Mouse (Mus musculus) granulocyte monocyte progenitor cell, adult 5-6 weeks (primary cell): ENCODE measurements at regions not wholly inside any gene's neighbourhood (a gene's known extent, or its start where the extent isn't known, plus 50 kb on each side); places are given as distances from the start of the nearest gene placed in this dataset.
A peak's percentile ranks its signal among the peaks of the same experiment; 100 is the strongest.

Experiments
- ATAC-seq: replicated peaks from 2 replicates; pipeline ENCODE4 v1.8.0; 2016; ENCODE audit warnings: mild to moderate bottlenecking, moderate TSS enrichment, inconsistent platforms; ENCODE audit not compliant: poor library complexity, severe bottlenecking

GRCm38 (mm10) chr6:108910330-108910729 is 81.9 kb downstream of the Edem1 start:
- peak; percentile 76 for ATAC-seq

DNA sequence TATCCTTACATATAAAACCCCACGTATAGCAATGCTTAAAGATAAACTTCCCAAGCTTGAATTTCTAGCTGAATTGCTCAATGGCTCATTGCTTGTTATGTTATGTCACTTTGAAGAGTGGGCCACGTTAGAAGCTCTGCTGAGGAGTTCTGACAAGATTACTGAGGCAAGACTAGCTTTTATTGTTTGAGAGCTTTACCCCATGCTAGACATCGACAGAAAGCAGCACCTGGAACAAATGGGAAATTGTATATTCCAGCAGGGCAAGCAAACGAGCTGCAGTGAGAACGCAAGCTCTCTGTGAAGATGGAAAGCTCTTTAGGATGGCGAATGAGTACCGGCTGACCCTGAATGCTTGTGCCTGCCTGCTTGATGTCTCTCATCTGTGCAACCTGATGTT is 84.1 kb downstream of the Edem1 start:
- ATAC-seq = no peak

DNA sequence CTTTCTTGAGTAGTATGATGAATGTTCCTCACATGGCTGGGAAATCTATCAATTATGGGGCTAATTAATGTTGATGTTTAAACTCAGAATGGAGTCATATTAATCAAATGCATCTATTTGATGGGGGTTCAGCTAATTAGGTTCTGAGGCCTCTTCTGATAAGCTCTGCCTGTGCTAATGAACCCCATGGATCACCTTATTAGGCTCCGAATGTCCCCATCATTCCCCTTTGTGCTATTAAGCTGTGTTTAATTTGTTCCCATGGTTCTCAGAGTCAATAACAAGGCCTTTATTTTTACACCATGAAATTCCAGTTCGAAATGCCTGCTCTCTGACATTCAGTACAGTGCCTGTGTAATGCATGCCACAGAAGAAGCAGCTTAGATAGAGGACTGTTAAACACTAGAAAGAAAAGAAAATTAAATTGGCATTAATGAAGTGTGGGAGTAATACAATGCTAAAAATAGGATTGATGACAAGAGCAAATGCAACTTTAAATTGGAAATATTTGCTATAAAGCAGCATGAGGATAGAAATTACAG is 91.0 kb downstream of the Edem1 start:
- ATAC-seq = no peak

GRCm38 (mm10) chr6:108921181-108921580 is 92.7 kb downstream of the Edem1 start:
- no peak for ATAC-seq

DNA sequence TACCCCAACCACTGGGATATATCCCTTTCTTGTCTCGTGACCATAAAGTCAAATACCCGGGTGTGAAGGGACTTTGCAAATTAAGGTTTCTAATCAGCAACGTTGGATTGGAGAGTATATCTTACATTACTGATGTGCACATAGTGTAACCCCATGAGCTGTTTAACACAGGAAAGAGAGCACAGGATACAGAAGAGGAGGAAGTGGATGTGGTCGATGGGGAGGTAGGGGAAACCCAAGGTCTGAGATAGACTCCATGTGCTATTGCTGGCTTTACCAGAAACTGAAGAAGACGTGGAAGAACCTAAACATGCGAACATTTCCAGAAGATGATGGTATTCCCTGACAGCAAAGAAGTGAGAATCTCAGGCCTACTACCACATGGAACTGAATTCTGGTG is 94.1 kb downstream of the Edem1 start:
- peak; percentile 44 for ATAC-seq

- no peak for ATAC-seq
Measured at GRCm38 (mm10) chr6:108928981-108929380, 100.5 kb downstream of the Edem1 start.

DNA sequence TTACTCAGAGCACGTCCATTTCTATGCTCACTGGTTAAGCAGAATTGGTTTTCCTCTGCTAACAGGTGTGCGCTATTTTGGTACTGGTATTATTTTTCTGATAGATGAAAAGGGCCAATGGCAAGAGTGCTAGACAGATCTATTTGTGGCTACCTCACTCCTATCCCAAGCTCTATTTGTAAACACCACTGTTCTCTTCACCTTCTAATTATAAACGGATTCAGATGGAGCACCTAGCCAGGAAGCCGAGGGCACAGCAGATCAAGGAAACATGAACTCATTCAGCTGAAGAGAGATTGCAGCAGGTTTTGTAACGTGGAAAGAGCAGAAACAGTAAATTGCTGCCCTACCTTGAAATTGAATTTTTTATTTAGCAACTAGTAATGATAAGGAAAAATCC is 110.2 kb downstream of the Edem1 start:
- no peak for ATAC-seq

DNA sequence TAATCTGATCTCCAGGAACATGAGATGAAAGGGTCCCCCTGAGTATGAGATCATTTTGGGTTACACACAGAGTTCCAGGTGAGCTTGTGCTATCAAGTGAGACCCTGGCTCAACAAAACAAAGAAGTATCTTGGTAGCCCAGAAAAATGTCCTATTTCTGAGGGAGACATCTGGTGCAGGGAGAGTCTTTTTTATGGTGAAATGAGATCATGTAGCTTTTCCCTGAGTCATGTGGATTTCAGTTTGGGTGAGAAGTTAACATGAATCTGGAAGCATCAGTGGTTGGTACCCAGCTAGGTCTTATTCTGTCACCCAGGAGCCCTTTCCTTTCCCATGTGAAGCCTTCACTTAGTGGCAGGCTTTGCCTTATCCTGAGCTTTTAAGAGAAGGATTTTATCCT is 113.8 kb downstream of the Edem1 start:
- ATAC-seq = no peak

DNA sequence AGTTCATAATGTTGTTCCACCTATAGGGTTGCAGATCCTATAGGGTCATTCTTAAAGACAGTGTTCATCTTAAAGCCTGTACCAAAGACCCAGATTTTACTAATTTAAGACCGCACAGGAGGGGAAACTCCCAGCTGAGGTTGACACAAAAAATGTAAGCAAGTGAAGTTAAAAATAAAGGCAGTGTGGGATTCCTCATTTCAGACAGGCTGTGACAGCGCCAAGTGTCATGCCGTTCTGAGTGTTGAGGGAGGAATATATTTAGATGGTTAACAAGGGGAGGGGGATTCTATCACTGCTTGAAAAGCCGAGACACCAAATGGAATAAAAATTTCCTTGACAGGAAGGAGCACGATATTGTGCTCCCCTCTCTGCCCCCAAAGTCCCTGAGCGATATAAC is 123.9 kb downstream of the Edem1 start:
- ATAC-seq = no peak

DNA sequence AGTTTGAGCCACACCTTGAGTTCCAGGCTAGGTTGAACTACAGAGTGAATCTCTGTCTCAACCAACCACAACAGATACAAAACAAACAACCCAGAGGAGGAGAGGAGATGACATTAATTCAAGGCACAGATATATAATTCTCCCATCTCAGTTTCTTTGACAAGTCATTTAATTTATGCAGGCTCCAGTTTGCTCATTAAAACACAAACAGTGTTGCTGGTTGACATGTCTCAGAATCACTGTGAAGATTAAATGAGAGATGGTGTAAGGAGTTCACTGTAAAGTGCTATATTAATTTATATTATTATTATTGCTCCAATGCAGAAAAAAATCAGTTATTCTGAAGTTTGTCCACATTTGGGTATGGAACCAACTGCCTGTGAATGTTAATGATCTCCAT is 134.4 kb downstream of the Edem1 start:
- no peak for ATAC-seq

DNA sequence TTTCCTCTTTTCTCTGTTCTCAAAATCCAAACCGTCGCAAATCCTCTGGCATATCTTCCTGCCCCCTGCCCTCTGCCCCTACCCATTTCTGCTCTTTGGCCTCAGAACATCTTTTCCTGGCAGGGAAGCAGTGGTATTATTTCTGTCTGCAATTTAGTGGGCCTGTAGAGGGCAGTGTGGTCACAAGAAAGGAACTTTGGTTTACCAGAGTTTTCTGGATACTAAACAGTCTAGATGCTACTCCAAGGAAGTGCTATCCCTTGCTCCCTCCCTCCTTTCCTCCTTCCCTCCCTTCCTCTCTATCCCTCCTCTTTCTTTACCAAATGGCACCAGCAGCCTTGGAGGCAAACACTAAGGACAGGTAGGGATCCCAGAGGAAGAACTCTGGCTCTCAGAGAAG is 134.9 kb downstream of the Edem1 start:
- peak; percentile 27 for ATAC-seq

- ATAC-seq = no peak
Measured at GRCm38 (mm10) chr6:108969477-108970176, 141.2 kb downstream of the Edem1 start.

GRCm38 (mm10) chr6:108971415-108972089 is 143.1 kb downstream of the Edem1 start:
- ATAC-seq = no peak

GRCm38 (mm10) chr6:108973701-108974100 is 145.3 kb downstream of the Edem1 start:
- no peak for ATAC-seq

- ATAC-seq = no peak
Measured at GRCm38 (mm10) chr6:108989506-108989905, 161.1 kb downstream of the Edem1 start.

- ATAC-seq = no peak
Measured at GRCm38 (mm10) chr6:108993743-108994142, 165.3 kb downstream of the Edem1 start.

- ATAC-seq = no peak
Measured at GRCm38 (mm10) chr6:109004443-109004842, 176.0 kb downstream of the Edem1 start.

- ATAC-seq = no peak
Measured at GRCm38 (mm10) chr6:109009364-109009763, 180.9 kb downstream of the Edem1 start.

DNA sequence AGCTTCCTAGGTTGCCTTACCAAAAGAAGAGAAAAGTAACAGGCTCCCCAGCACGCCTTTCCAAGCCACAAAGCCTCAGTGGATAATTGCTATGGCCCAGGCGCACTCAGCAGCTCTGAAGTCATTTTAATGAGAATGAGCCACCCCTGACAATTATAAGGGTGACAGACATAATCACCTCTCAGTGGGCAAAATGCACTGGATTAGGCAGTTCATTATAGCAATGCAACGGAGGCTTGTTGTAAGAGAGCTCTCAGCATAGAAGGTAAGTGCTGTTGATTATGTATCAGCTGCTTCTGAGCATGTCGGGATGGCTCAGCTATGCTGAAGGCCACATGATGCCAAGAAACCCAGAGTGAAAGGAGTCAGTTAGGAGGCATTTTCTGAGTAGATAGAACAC is 181.4 kb downstream of the Edem1 start:
- no peak for ATAC-seq

DNA sequence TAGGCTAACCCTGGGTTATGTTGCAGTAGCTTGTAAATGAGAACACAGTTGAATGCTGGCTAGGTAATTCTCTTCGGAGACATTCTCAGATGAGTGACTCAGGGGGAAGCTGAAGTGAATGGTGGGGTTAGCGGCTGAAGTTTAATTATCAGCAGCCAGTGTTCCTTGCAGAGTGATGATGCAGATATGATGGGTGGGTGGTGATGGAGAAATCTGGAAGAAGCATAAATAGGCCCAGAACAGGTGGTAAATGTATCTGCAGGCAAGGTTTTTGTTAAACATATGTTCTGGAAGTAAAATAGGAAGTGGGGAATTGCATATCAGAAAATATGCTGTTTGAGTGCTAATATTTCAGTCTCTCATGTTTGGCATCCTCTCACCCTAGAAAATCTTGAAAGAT is 191.3 kb downstream of the Edem1 start:
- ATAC-seq = no peak
